ENCODE assay signal across 29 mouse cellular contexts in genomic region chr9:39629069-39629468, GRCm38 (mm10). TPM values are rescaled to one million over a fixed set of nuclear protein-coding genes. Genes with fewer than 3 reads are reported as not detected.
"Had no signal": no experiment of that assay in that cellular context is flagged by ENCODE, and none has a peak within 500 bp of the region (broad histone marks: within the 10 kb centered on the region; RNA-seq: fewer than 3 reads in every experiment).

No protein-coding gene starts in this region.

- DNase-seq: liver, embryonic 13.5 days; liver, postnatal 0 days; lung, adult 2 months; lung, postnatal 14 days; lung, postnatal 36 days; midbrain, embryonic 14.5 days; retina, postnatal 1 day; right cerebral cortex, adult 18-20 months; right cerebral cortex, postnatal 25 days; right cerebral cortex, postnatal 4 days; spleen, adult 18-20 months; thymus, adult 18-20 months; thymus, postnatal 14 days; thymus, postnatal 4 days had no signal

- H3K4me3 ChIP-seq: liver, embryonic 13.5 days; liver, embryonic 15.5 days; lung, embryonic 15.5 days; megakaryocyte, embryonic 14.5 days; midbrain, embryonic 12.5 days; neural tube, embryonic 12.5 days had no signal

- H3K9ac ChIP-seq: liver, embryonic 13.5 days; liver, embryonic 15.5 days; liver, postnatal 0 days; lung, embryonic 15.5 days; midbrain, embryonic 12.5 days; neural tube, embryonic 12.5 days had no signal

- H3K27ac ChIP-seq: liver, embryonic 13.5 days; liver, embryonic 15.5 days; lung, embryonic 15.5 days; macrophage; midbrain, embryonic 12.5 days; neural tube, embryonic 12.5 days had no signal

- H3K4me2 ChIP-seq: liver, embryonic 13.5 days; liver, embryonic 15.5 days; lung, embryonic 15.5 days; midbrain, embryonic 12.5 days; neural tube, embryonic 12.5 days had no signal

- H3K4me1 ChIP-seq: liver, embryonic 13.5 days; liver, embryonic 15.5 days; lung, embryonic 15.5 days; megakaryocyte, embryonic 14.5 days; midbrain, embryonic 12.5 days; neural tube, embryonic 12.5 days had no signal

- H3K9me3 ChIP-seq: liver, embryonic 13.5 days; liver, embryonic 15.5 days; lung, embryonic 15.5 days; megakaryocyte, embryonic 14.5 days; midbrain, embryonic 12.5 days; neural tube, embryonic 12.5 days had no signal

- H3K27me3 ChIP-seq: liver, embryonic 13.5 days; liver, embryonic 15.5 days; lung, embryonic 15.5 days; megakaryocyte, embryonic 14.5 days; midbrain, embryonic 12.5 days; neural tube, embryonic 12.5 days had no signal

- H3K36me3 ChIP-seq: liver, embryonic 13.5 days; liver, embryonic 15.5 days; lung, embryonic 15.5 days; midbrain, embryonic 12.5 days; neural tube, embryonic 12.5 days had no signal

- ATAC-seq: liver, postnatal 0 days; lung, postnatal 0 days; midbrain, embryonic 16.5 days had no signal

RNA-seq across cellular contexts. Expression of gene Olfr960, which starts 7.9 kb away (rescaled TPM):
- total RNA-seq: neutrophil, adult 5-6 weeks had no signal
- polyA plus RNA-seq: liver, embryonic 13.5 days; liver, embryonic 15.5 days; liver, postnatal 0 days; lung, adult 2 months; lung, embryonic 15.5 days; lung, postnatal 0 days; macrophage; midbrain, embryonic 12.5 days; midbrain, embryonic 14.5 days; midbrain, embryonic 16.5 days; neural tube, embryonic 12.5 days; neural tube, embryonic 14.5 days; small intestine, adult 2 months; stomach, embryonic 14.5 days; stomach, embryonic 16.5 days; thymus, postnatal 0 days; urinary bladder, adult 2 months had no signal

RNA-seq across cellular contexts. Expression of gene Olfr961, which starts 15.8 kb away (rescaled TPM):
- total RNA-seq: neutrophil, adult 5-6 weeks had no signal
- polyA plus RNA-seq: liver, embryonic 13.5 days; liver, embryonic 15.5 days; liver, postnatal 0 days; lung, adult 2 months; lung, embryonic 15.5 days; lung, postnatal 0 days; macrophage; midbrain, embryonic 12.5 days; midbrain, embryonic 14.5 days; midbrain, embryonic 16.5 days; neural tube, embryonic 12.5 days; neural tube, embryonic 14.5 days; small intestine, adult 2 months; stomach, embryonic 14.5 days; stomach, embryonic 16.5 days; thymus, postnatal 0 days; urinary bladder, adult 2 months had no signal

RNA-seq across cellular contexts. Expression of gene Olfr148, which starts 18.6 kb away (rescaled TPM):
- total RNA-seq: neutrophil, adult 5-6 weeks had no signal
- polyA plus RNA-seq: liver, embryonic 13.5 days; liver, embryonic 15.5 days; liver, postnatal 0 days; lung, adult 2 months; lung, embryonic 15.5 days; lung, postnatal 0 days; macrophage; midbrain, embryonic 12.5 days; midbrain, embryonic 14.5 days; midbrain, embryonic 16.5 days; neural tube, embryonic 12.5 days; neural tube, embryonic 14.5 days; small intestine, adult 2 months; stomach, embryonic 14.5 days; stomach, embryonic 16.5 days; thymus, postnatal 0 days; urinary bladder, adult 2 months had no signal

RNA-seq across cellular contexts. Expression of gene AW551984, which starts 24.9 kb away (rescaled TPM):
- total RNA-seq: neutrophil, adult 5-6 weeks had no signal
- polyA plus RNA-seq: macrophage had no signal

RNA-seq across cellular contexts. Expression of gene Olfr963, which starts 37.9 kb away (rescaled TPM):
- total RNA-seq: neutrophil, adult 5-6 weeks had no signal
- polyA plus RNA-seq: liver, embryonic 13.5 days; liver, embryonic 15.5 days; liver, postnatal 0 days; lung, adult 2 months; lung, embryonic 15.5 days; lung, postnatal 0 days; macrophage; midbrain, embryonic 12.5 days; midbrain, embryonic 14.5 days; midbrain, embryonic 16.5 days; neural tube, embryonic 12.5 days; neural tube, embryonic 14.5 days; small intestine, adult 2 months; stomach, embryonic 14.5 days; stomach, embryonic 16.5 days; thymus, postnatal 0 days; urinary bladder, adult 2 months had no signal
